Mouse (Mus musculus) left cerebral cortex, postnatal 10 days (tissue): Measurements from ENCODE around the gene Npr2. TPM values are rescaled to one million over a fixed set of nuclear protein-coding genes. Genes with fewer than 3 reads are reported as not detected.

Experiments used
- DNase-seq, 2 experiments: peaks; one replicate each; pipeline ENCODE4 v3.0.0; 2021 to 2022; ENCODE audit warnings: low spot score in 2 of 2, mixed read lengths in 1 of 2; ENCODE audit errors: extremely low spot score in 1 of 2
- intact Hi-C: fragments of 180-260 bp; cut with DNase I; formaldehyde crosslinking; loops from one replicate; pipeline ENCODE4 v1.15.1; 2025
- total RNA-seq, 2 experiments: library from RNA; stranded (reverse); gene quantifications; 2 replicates each; pipeline ENCODE4 v1.2.3; 2021

The Npr2 gene
- total RNA-seq, 2 experiments from 2014 or later: 47.0 to 47.5 TPM

- no peak for DNase-seq
- intact Hi-C loops: no loop called here
Measured at GRCm38 (mm10) chr4:43613060-43613730, 18.5 kb upstream of the Npr2 start.

GRCm38 (mm10) chr4:43620146-43620778 lies 11.5 kb upstream of the Npr2 start:
- intact Hi-C loops: no loop called here
- no peak for DNase-seq

- intact Hi-C loops: no loop called here
- DNase-seq: no peak
Measured at GRCm38 (mm10) chr4:43629106-43629817, 2.5 kb upstream of the Npr2 start.

GRCm38 (mm10) chr4:43630030-43630581 lies 1.6 kb upstream of the Npr2 start:
- intact Hi-C loops: loop anchor here (2.0 kb wide), 2 partner anchors 37 to 83 kb away; no protein-coding TSS in a partner anchor
- peak; percentile 78 to 91 for DNase-seq

- DNase-seq: no peak
- intact Hi-C loops: loop anchor here (2.0 kb wide), 2 partner anchors 36 to 82 kb away; no protein-coding TSS in a partner anchor
Measured at GRCm38 (mm10) chr4:43630671-43631045, 1.1 kb upstream of the Npr2 start.

- DNase-seq: peak in 1 of 2 experiments; percentile 50
- intact Hi-C loops: loop anchor here (2.0 kb wide), 2 partner anchors 35 to 81 kb away; no protein-coding TSS in a partner anchor
Measured at GRCm38 (mm10) chr4:43631956-43632920, 503 bp downstream of the Npr2 start.

- intact Hi-C loops: no loop called here
Measured at GRCm38 (mm10) chr4:43633296-43633695, 1.6 kb downstream of the Npr2 start.

GRCm38 (mm10) chr4:43633736-43634135 lies 2.0 kb downstream of the Npr2 start:
- intact Hi-C loops: no loop called here
- DNase-seq: no peak

More at GRCm38 (mm10) chr4:43633296-43633695, 1.6 kb downstream of the Npr2 start:
- no peak for DNase-seq

- DNase-seq: no peak
- intact Hi-C loops: no loop called here
Measured at GRCm38 (mm10) chr4:43634621-43635374, 3.1 kb downstream of the Npr2 start.

GRCm38 (mm10) chr4:43636751-43637150 lies 5.0 kb downstream of the Npr2 start:
- intact Hi-C loops: no loop called here
- no peak for DNase-seq

- intact Hi-C loops: no loop called here
- DNase-seq: no peak
Measured at GRCm38 (mm10) chr4:43640076-43640475, 8.3 kb downstream of the Npr2 start.

GRCm38 (mm10) chr4:43640491-43640890 lies 8.8 kb downstream of the Npr2 start:
- intact Hi-C loops: no loop called here
- DNase-seq: no peak

GRCm38 (mm10) chr4:43649783-43650182 lies 18.0 kb downstream of the Npr2 start:
- intact Hi-C loops: no loop called here
- DNase-seq: no peak

- intact Hi-C loops: no loop called here
- DNase-seq: no peak
Measured at GRCm38 (mm10) chr4:43652726-43653125, 21.0 kb downstream of the Npr2 start.

GRCm38 (mm10) chr4:43653161-43654015 lies 21.7 kb downstream of the Npr2 start, which contains the start of gene Spag8:
TSS of gene Spag8 (minus strand) at chr4:43653594.
- intact Hi-C loops: no loop called here
- DNase-seq: peak in 1 of 2 experiments; percentile 85

- intact Hi-C loops: no loop called here
- DNase-seq: no peak
Measured at GRCm38 (mm10) chr4:43655656-43656338, 24.1 kb downstream of the Npr2 start.
